Mouse (Mus musculus): ENCODE results near the gene Cdyl. TPM values are rescaled to one million over a fixed set of nuclear protein-coding genes. Genes with fewer than 3 reads are reported as not detected.

Gene Cdyl
- polyA plus RNA-seq, 2 experiments: 7.9 to 10.4 TPM

DNA sequence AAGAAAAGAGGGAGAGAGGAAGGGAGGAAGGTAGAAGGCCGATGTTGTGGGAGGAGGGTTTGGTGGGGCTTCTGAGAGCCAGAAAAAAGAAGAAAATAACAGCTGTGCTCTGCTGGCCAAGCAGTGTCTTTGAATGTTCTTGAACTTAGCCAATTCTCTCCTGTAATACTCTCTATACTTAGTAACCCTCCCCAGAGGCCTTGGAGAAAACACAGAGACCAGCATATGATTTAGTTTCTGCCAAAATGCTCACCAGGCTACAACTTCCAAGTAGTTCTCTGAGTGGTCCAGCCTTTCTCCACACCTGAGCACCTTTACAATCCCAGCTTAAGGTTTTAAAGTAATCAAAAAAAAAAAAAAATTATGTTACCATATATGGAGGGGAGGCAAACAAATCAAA lies 218.6 kb downstream of the Cdyl start:
- Histone ChIP-seq H3K9me3 (ENCODE audit: control insufficient read depth, low read length) (no peaks in the 10 kb centered on the region), H3K9ac (replicated peaks) (no peak overlapping the region), H3K27ac (no peak overlapping the region), H3K4me1 (replicated peaks; ENCODE audit: control insufficient read depth in 2 of 2, insufficient read depth in 2 of 2, low read length in 1 of 2) (no peaks in the 10 kb centered on the region), H3K27me3 (ENCODE audit: control insufficient read depth, insufficient read depth, low read length) (no peaks in the 10 kb centered on the region), H3K4me2 (ENCODE audit: low read depth) (no peak overlapping the region), H3K4me3 (ENCODE audit: insufficient read depth in 1 of 2, low read depth in 2 of 2, low read length in 2 of 2) (no peak overlapping the region), H3K36me3 (replicated peaks; ENCODE audit: control insufficient read depth, insufficient read depth, low read depth) (no peaks in the 10 kb centered on the region; the same call in 1 of the 2 replicates)
- 39% methylated on average over 1 of the region's 1 CpGs for WGBS (ENCODE audit: insufficient replicate concordance)
- TF ChIP-seq CTCF (IDR thresholded peaks at IDR 0.05; ENCODE audit: low read depth) (no peak), EP300 (IDR thresholded peaks at IDR 0.05; ENCODE audit: low read depth) (no peak)
- DNase-seq (ENCODE audit: low read depth in 3 of 3, low spot score in 3 of 3) (no peak), ATAC-seq (ENCODE audit: insufficient read depth) (no peak)

GRCm38 (mm10) chr13:35879068-35879467 lies 219.4 kb downstream of the Cdyl start:
- Histone ChIP-seq H3K4me2 (ENCODE audit: low read depth) (no peak overlapping the region), H3K27ac (no peak overlapping the region), H3K9me3 (ENCODE audit: control insufficient read depth, low read length) (no peaks in the 10 kb centered on the region), H3K27me3 (ENCODE audit: control insufficient read depth, insufficient read depth, low read length) (no peaks in the 10 kb centered on the region), H3K36me3 (replicated peaks; ENCODE audit: control insufficient read depth, insufficient read depth, low read depth) (no peaks in the 10 kb centered on the region; the same call in 1 of the 2 replicates), H3K4me1 (replicated peaks; ENCODE audit: control insufficient read depth in 2 of 2, insufficient read depth in 2 of 2, low read length in 1 of 2) (no peaks in the 10 kb centered on the region), H3K4me3 (ENCODE audit: insufficient read depth in 1 of 2, low read depth in 2 of 2, low read length in 2 of 2) (no peak overlapping the region), H3K9ac (replicated peaks) (no peak overlapping the region)
- TF ChIP-seq CTCF (IDR thresholded peaks at IDR 0.05; ENCODE audit: low read depth) (no peak), EP300 (IDR thresholded peaks at IDR 0.05; ENCODE audit: low read depth) (no peak)
- DNase-seq (ENCODE audit: low read depth in 3 of 3, low spot score in 3 of 3) (no peak), ATAC-seq (ENCODE audit: insufficient read depth) (no peak)
- WGBS (ENCODE audit: insufficient replicate concordance): 46% methylated on average over 5 of the region's 5 CpGs

DNA sequence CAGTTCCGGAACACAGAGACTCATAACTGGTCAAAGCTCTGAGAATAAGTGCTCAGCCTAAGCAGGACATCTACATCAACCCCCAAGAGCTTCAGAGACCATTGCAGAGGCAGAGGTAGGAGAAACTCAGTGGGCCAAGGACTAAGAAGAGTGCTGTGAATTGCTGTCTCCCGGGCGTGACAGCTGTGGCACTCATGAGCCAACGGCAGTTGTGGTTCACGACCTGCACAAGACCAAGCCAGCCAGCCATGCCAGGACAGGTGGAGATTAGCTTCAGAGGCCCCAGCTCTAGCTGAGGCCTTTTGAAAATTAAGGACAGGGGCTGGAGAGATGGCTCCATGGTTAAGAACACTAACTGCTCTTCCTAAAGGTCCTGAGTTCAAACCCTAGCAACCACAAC lies 219.9 kb downstream of the Cdyl start:
- DNase-seq (ENCODE audit: low read depth in 3 of 3, low spot score in 3 of 3) (no peak), ATAC-seq (ENCODE audit: insufficient read depth) (no peak)
- TF ChIP-seq CTCF (IDR thresholded peaks at IDR 0.05; ENCODE audit: low read depth) (no peak), EP300 (IDR thresholded peaks at IDR 0.05; ENCODE audit: low read depth) (no peak)
- Histone ChIP-seq H3K36me3 (replicated peaks; ENCODE audit: control insufficient read depth, insufficient read depth, low read depth) (no peaks in the 10 kb centered on the region; the same call in 1 of the 2 replicates), H3K27me3 (ENCODE audit: control insufficient read depth, insufficient read depth, low read length) (no peaks in the 10 kb centered on the region), H3K4me2 (ENCODE audit: low read depth) (no peak overlapping the region), H3K9me3 (ENCODE audit: control insufficient read depth, low read length) (no peaks in the 10 kb centered on the region), H3K4me1 (replicated peaks; ENCODE audit: control insufficient read depth in 2 of 2, insufficient read depth in 2 of 2, low read length in 1 of 2) (no peaks in the 10 kb centered on the region), H3K9ac (replicated peaks) (no peak overlapping the region), H3K4me3 (ENCODE audit: insufficient read depth in 1 of 2, low read depth in 2 of 2, low read length in 2 of 2) (no peak overlapping the region), H3K27ac (no peak overlapping the region)
- 57% methylated on average over 5 of the region's 5 CpGs for WGBS (ENCODE audit: insufficient replicate concordance)

DNA sequence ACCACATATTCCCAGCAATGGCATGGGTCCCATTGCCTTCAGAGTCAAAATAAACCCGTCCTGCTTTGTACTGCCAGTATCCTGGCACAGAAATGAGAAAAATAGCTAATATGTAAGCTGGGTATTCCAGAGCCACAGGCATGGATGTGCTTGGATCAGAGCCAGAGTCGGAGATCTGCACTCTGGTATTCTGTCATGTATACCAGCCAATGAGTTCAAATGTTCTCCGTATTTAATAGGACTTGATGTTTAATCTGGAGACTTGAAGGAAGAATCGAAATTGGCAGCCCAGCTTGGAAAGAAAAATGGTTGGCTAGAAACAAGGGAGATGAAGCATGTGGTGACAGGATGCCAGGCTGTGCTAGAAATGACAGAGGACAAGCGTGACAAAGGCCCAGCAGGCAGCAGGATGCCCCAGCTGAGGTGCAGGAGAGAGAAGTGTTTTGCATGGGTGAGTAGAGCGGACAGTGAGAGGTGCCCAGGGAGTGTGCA lies 221.0 kb downstream of the Cdyl start:
- Histone ChIP-seq H3K27ac (no peak overlapping the region), H3K4me1 (replicated peaks; ENCODE audit: control insufficient read depth in 2 of 2, insufficient read depth in 2 of 2, low read length in 1 of 2) (no peaks in the 10 kb centered on the region), H3K9me3 (ENCODE audit: control insufficient read depth, low read length) (no peaks in the 10 kb centered on the region), H3K27me3 (ENCODE audit: control insufficient read depth, insufficient read depth, low read length) (no peaks in the 10 kb centered on the region), H3K9ac (replicated peaks) (no peak overlapping the region), H3K4me2 (ENCODE audit: low read depth) (no peak overlapping the region), H3K36me3 (replicated peaks; ENCODE audit: control insufficient read depth, insufficient read depth, low read depth) (no peaks in the 10 kb centered on the region), H3K4me3 (ENCODE audit: insufficient read depth in 1 of 2, low read depth in 2 of 2, low read length in 2 of 2) (no peak overlapping the region)
- DNase-seq (ENCODE audit: low read depth in 3 of 3, low spot score in 3 of 3): no peak
- WGBS (ENCODE audit: insufficient replicate concordance): 58% methylated on average over 6 of the region's 6 CpGs
- no peak for ATAC-seq (ENCODE audit: insufficient read depth)
- no peak for TF ChIP-seq CTCF (IDR thresholded peaks at IDR 0.05; ENCODE audit: low read depth)
- TF ChIP-seq EP300 (IDR thresholded peaks at IDR 0.05; ENCODE audit: low read depth): no peak

GRCm38 (mm10) chr13:35886121-35886725 lies 226.6 kb downstream of the Cdyl start:
- 23% methylated on average over 15 of the region's 15 CpGs for WGBS (ENCODE audit: insufficient replicate concordance)
- TF ChIP-seq CTCF (IDR thresholded peaks at IDR 0.05; ENCODE audit: low read depth): peak; percentile 93
- TF ChIP-seq EP300 (IDR thresholded peaks at IDR 0.05; ENCODE audit: low read depth): no peak
- DNase-seq (ENCODE audit: low read depth in 3 of 3, low spot score in 3 of 3): peak in 2 of 3 experiments; percentile 15 to 23

More at GRCm38 (mm10) chr13:35886121-35886725, 226.6 kb downstream of the Cdyl start:
- no peak overlapping the region for H3K4me3 ChIP-seq (ENCODE audit: insufficient read depth in 1 of 2, low read depth in 2 of 2, low read length in 2 of 2)
- no peak overlapping the region for H3K27ac ChIP-seq
- H3K4me1 ChIP-seq (replicated peaks; ENCODE audit: control insufficient read depth in 2 of 2, insufficient read depth in 2 of 2, low read length in 1 of 2): no peaks in the 10 kb centered on the region
- no peaks in the 10 kb centered on the region for H3K27me3 ChIP-seq (ENCODE audit: control insufficient read depth, insufficient read depth, low read length)
- no peak for ATAC-seq (ENCODE audit: insufficient read depth)
- H3K9ac ChIP-seq (replicated peaks): no peak overlapping the region
- H3K9me3 ChIP-seq (ENCODE audit: control insufficient read depth, low read length): no peaks in the 10 kb centered on the region
- H3K4me2 ChIP-seq (ENCODE audit: low read depth): no peak overlapping the region
- no peaks in the 10 kb centered on the region for H3K36me3 ChIP-seq (replicated peaks; ENCODE audit: control insufficient read depth, insufficient read depth, low read depth)
